Mouse (Mus musculus): ENCODE results near the gene Tymp. TPM values are rescaled to one million over a fixed set of nuclear protein-coding genes. Genes with fewer than 3 reads are reported as not detected.
A peak's percentile ranks its signal among the peaks of the same experiment; 100 is the strongest.

Gene Tymp
- polyA plus RNA-seq, 1 experiment from 2014 or later, result 3.0 TPM

- ATAC-seq (peak; percentile 7), DNase-seq (ENCODE audit: low read depth, low spot score) (no peak)
- CTCF ChIA-PET, result interaction anchor here (0.9 to 2.9 kb wide), 13 partner anchors 10 to 158 kb away, joined by 3 to 20 read pairs (median 3); partner anchors contain the start of genes Lmf2 and Ncaph2
- no peak for TF ChIP-seq CTCF (IDR thresholded peaks at IDR 0.05)
- POLR2A ChIA-PET, result interaction anchor here (2.1 kb wide), 1 partner anchor 55 kb away, joined by 6 read pairs; the partner anchor contains the start of genes C730034F03Rik, Chkb and Gm44502
- in situ Hi-C loops (cut with MboI; ENCODE audit: low pct_unique_long_range_greater_than_20kb), result loop anchor here (10.0 kb wide), 1 partner anchor 550 kb away; no protein-coding TSS in a partner anchor
- peaks cover 16% of the 10 kb centered on the region for H3K27me3 ChIP-seq
Measured at GRCm38 (mm10) chr15:89374340-89374739, 2.5 kb downstream of the Tymp start.

- ATAC-seq, result peak; percentile 78
- CTCF ChIA-PET, result interaction anchor here (0.6 to 2.9 kb wide), 15 partner anchors 10 to 157 kb away, joined by 3 to 20 read pairs (median 4); partner anchors contain the start of genes Lmf2 and Ncaph2
- TF ChIP-seq CTCF (IDR thresholded peaks at IDR 0.05), result no peak
Measured at GRCm38 (mm10) chr15:89373762-89374248, 3.0 kb downstream of the Tymp start, which contains the start of gene Sco2. TSS of gene Sco2 (minus strand) at chr15:89373846.

GRCm38 (mm10) chr15:89373027-89373761 is 3.6 kb downstream of the Tymp start:
- in situ Hi-C loops (cut with MboI; ENCODE audit: low pct_unique_long_range_greater_than_20kb), result loop anchor here (10.0 kb wide), 1 partner anchor 548 kb away; no protein-coding TSS in a partner anchor
- ChIA-PET POLR2A (interaction anchor here (0.6 to 2.3 kb wide), 7 partner anchors 9 to 625 kb away, joined by 3 to 9 read pairs (median 3); partner anchors contain the start of genes C730034F03Rik, Chkb, Gm44502 and Lmf2), CTCF (interaction anchor here (0.6 to 2.9 kb wide), 18 partner anchors 9 to 157 kb away, joined by 3 to 20 read pairs (median 4); partner anchors contain the start of genes Lmf2 and Ncaph2)
- H3K27me3 ChIP-seq, result peaks cover 4% of the 10 kb centered on the region
- DNase-seq (ENCODE audit: low read depth, low spot score) (peak; percentile 41), ATAC-seq (peak; percentile 83)
- no peak for TF ChIP-seq CTCF (IDR thresholded peaks at IDR 0.05)

More at GRCm38 (mm10) chr15:89373762-89374248, 3.0 kb downstream of the Tymp start, which contains the start of gene Sco2:
- POLR2A ChIA-PET, result interaction anchor here (1.3 to 2.3 kb wide), 5 partner anchors 14 to 163 kb away, joined by 3 to 9 read pairs (median 6); partner anchors contain the start of genes C730034F03Rik, Chkb, Gm44502 and Lmf2
- DNase-seq (ENCODE audit: low read depth, low spot score), result peak; percentile 34
- in situ Hi-C loops (cut with MboI; ENCODE audit: low pct_unique_long_range_greater_than_20kb), result loop anchor here (10.0 kb wide), 1 partner anchor 549 kb away; no protein-coding TSS in a partner anchor
- H3K27me3 ChIP-seq, result peaks cover 10% of the 10 kb centered on the region

GRCm38 (mm10) chr15:89372536-89372935 is 4.3 kb downstream of the Tymp start:
- no peak for ATAC-seq
- CTCF ChIA-PET, result interaction anchor here (0.7 to 2.9 kb wide), 8 partner anchors 8 to 85 kb away, joined by 3 to 20 read pairs (median 6); partner anchors contain the start of genes Lmf2 and Ncaph2
- POLR2A ChIA-PET, result interaction anchor here (1.1 to 2.3 kb wide), 5 partner anchors 8 to 162 kb away, joined by 3 to 9 read pairs (median 3); partner anchors contain the start of genes Lmf2 and Ncaph2
- in situ Hi-C loops (cut with MboI; ENCODE audit: low pct_unique_long_range_greater_than_20kb), result loop anchor here (10.0 kb wide), 1 partner anchor 548 kb away; no protein-coding TSS in a partner anchor
- no peaks in the 10 kb centered on the region for H3K27me3 ChIP-seq
- TF ChIP-seq CTCF (IDR thresholded peaks at IDR 0.05), result no peak
- DNase-seq (ENCODE audit: low read depth, low spot score), result no peak

GRCm38 (mm10) chr15:89372068-89372467 is 4.8 kb downstream of the Tymp start:
- POLR2A ChIA-PET, result interaction anchor here (1.1 to 2.3 kb wide), 4 partner anchors 8 to 162 kb away, joined by 3 to 9 read pairs (median 5); partner anchors contain the start of genes Lmf2 and Ncaph2
- CTCF ChIA-PET, result interaction anchor here (1.2 to 2.9 kb wide), 5 partner anchors 8 to 63 kb away, joined by 3 to 20 read pairs (median 7); partner anchors contain the start of genes Lmf2 and Ncaph2
- TF ChIP-seq CTCF (IDR thresholded peaks at IDR 0.05), result no peak
- DNase-seq (ENCODE audit: low read depth, low spot score), result no peak
- H3K27me3 ChIP-seq, result no peaks in the 10 kb centered on the region
- in situ Hi-C loops (cut with MboI; ENCODE audit: low pct_unique_long_range_greater_than_20kb), result loop anchor here (10.0 kb wide), 1 partner anchor 547 kb away; no protein-coding TSS in a partner anchor
- no peak for ATAC-seq

GRCm38 (mm10) chr15:89365141-89365551 is 11.7 kb downstream of the Tymp start:
- H3K27me3 ChIP-seq, result no peaks in the 10 kb centered on the region
- ATAC-seq (no peak), DNase-seq (ENCODE audit: low read depth, low spot score) (no peak)
- in situ Hi-C loops (cut with MboI; ENCODE audit: low pct_unique_long_range_greater_than_20kb), result no loop called here
- ChIA-PET CTCF (interaction anchor here (3.3 kb wide), 1 partner anchor 9 kb away, joined by 20 read pairs; the partner anchor contains the start of gene Sco2), POLR2A (interaction anchor here (1.0 to 1.8 kb wide), 3 partner anchors 8 to 10 kb away, joined by 3 to 6 read pairs (median 4); partner anchors contain the start of genes Lmf2 and Ncaph2)
- TF ChIP-seq CTCF (IDR thresholded peaks at IDR 0.05), result no peak

- H3K27me3 ChIP-seq, result no peaks in the 10 kb centered on the region
- CTCF ChIA-PET, result interaction anchor here (3.3 kb wide), 1 partner anchor 11 kb away, joined by 20 read pairs; the partner anchor contains the start of gene Sco2
- POLR2A ChIA-PET, result interaction anchor here (1.8 kb wide), 1 partner anchor 8 kb away, joined by 6 read pairs; the partner anchor contains the start of genes Lmf2 and Ncaph2
- ATAC-seq (no peak), DNase-seq (ENCODE audit: low read depth, low spot score) (no peak)
- in situ Hi-C loops (cut with MboI; ENCODE audit: low pct_unique_long_range_greater_than_20kb), result no loop called here
- TF ChIP-seq CTCF (IDR thresholded peaks at IDR 0.05), result no peak
Measured at GRCm38 (mm10) chr15:89363051-89363450, 13.8 kb downstream of the Tymp start.

GRCm38 (mm10) chr15:89358784-89359183 is 18.1 kb downstream of the Tymp start:
- POLR2A ChIA-PET, result interaction anchor here (0.7 to 1.8 kb wide), 2 partner anchors 14 to 119 kb away, joined by 3 to 7 read pairs; partner anchors contain the start of gene Sco2
- in situ Hi-C loops (cut with MboI; ENCODE audit: low pct_unique_long_range_greater_than_20kb), result no loop called here
- H3K27me3 ChIP-seq, result no peaks in the 10 kb centered on the region
- CTCF ChIA-PET, result no interaction called here
- TF ChIP-seq CTCF (IDR thresholded peaks at IDR 0.05), result no peak
- no peak for ATAC-seq
- no peak for DNase-seq (ENCODE audit: low read depth, low spot score)

- CTCF ChIA-PET, result interaction anchor here (1.2 to 2.2 kb wide), 2 partner anchors 12 to 17 kb away, joined by 3 to 14 read pairs; partner anchors contain the start of gene Sco2
- DNase-seq (ENCODE audit: low read depth, low spot score), result peak; percentile 51
- in situ Hi-C loops (cut with MboI; ENCODE audit: low pct_unique_long_range_greater_than_20kb), result no loop called here
- no peaks in the 10 kb centered on the region for H3K27me3 ChIP-seq
- POLR2A ChIA-PET, result interaction anchor here (0.6 to 2.4 kb wide), 5 partner anchors 9 to 488 kb away, joined by 3 to 9 read pairs (median 4); partner anchors contain the start of gene Sco2
- ATAC-seq, result peak; percentile 37
- TF ChIP-seq CTCF (IDR thresholded peaks at IDR 0.05), result no peak
Measured at GRCm38 (mm10) chr15:89356372-89356771, 20.5 kb downstream of the Tymp start.

All from Patski (cell line).